Mouse (Mus musculus) splenic B cell, adult 2 months (primary cell): ENCODE results near the gene Lrrc4.

Experiments used
- DNase-seq: peaks from one replicate; pipeline ENCODE4 v3.0.0-alpha.2; 2011; ENCODE audit warnings: low read depth, low spot score
- H3K27me3 ChIP-seq: 2 replicates; pipeline ENCODE4 v1.6.1; 2012; ENCODE audit warnings: mild to moderate bottlenecking, low read length, moderate library complexity, mixed read lengths; ENCODE audit not compliant: control insufficient read depth, poor library complexity, insufficient read depth, severe bottlenecking
- H3K36me3 ChIP-seq: 2 replicates; pipeline ENCODE4 v1.6.1; 2012; ENCODE audit warnings: mild to moderate bottlenecking, low read length, moderate library complexity, mixed read lengths; ENCODE audit not compliant: control insufficient read depth, poor library complexity, insufficient read depth, severe bottlenecking

The Lrrc4 gene

GRCm38 (mm10) chr6:28847616-28848015 lies 16.1 kb upstream of the Lrrc4 start:
- DNase-seq: no peak
- no peaks in the 10 kb centered on the region for H3K27me3 ChIP-seq
- no peaks in the 10 kb centered on the region for H3K36me3 ChIP-seq

- Histone ChIP-seq H3K36me3 (no peaks in the 10 kb centered on the region), H3K27me3 (no peaks in the 10 kb centered on the region)
- DNase-seq: no peak
Observed at GRCm38 (mm10) chr6:28845610-28846009, 14.1 kb upstream of the Lrrc4 start.

GRCm38 (mm10) chr6:28842375-28843276 lies 11.1 kb upstream of the Lrrc4 start:
- DNase-seq: no peak
- Histone ChIP-seq H3K27me3 (no peaks in the 10 kb centered on the region), H3K36me3 (no peaks in the 10 kb centered on the region)

GRCm38 (mm10) chr6:28841569-28841968 lies 10.0 kb upstream of the Lrrc4 start:
- Histone ChIP-seq H3K36me3 (no peaks in the 10 kb centered on the region), H3K27me3 (no peaks in the 10 kb centered on the region)
- DNase-seq: no peak

- no peaks in the 10 kb centered on the region; the same call in 1 of the 2 replicates for H3K27me3 ChIP-seq
- no peak for DNase-seq
- H3K36me3 ChIP-seq: no peaks in the 10 kb centered on the region
Observed at GRCm38 (mm10) chr6:28836600-28836999, 5.1 kb upstream of the Lrrc4 start.

- H3K36me3 ChIP-seq: no peaks in the 10 kb centered on the region
- H3K27me3 ChIP-seq: no peaks in the 10 kb centered on the region; the same call in 1 of the 2 replicates
- no peak for DNase-seq
Observed at GRCm38 (mm10) chr6:28834046-28834445, 2.5 kb upstream of the Lrrc4 start.

GRCm38 (mm10) chr6:28833380-28833822 lies 1.9 kb upstream of the Lrrc4 start:
- DNase-seq: peak; percentile 4
- H3K27me3 ChIP-seq: no peaks in the 10 kb centered on the region; the same call in 1 of the 2 replicates

GRCm38 (mm10) chr6:28832751-28833291 lies 1.3 kb upstream of the Lrrc4 start:
- H3K27me3 ChIP-seq: no peaks in the 10 kb centered on the region; the same call in 1 of the 2 replicates
- DNase-seq: peak; percentile 16
- H3K36me3 ChIP-seq: no peaks in the 10 kb centered on the region

More at GRCm38 (mm10) chr6:28833380-28833822, 1.9 kb upstream of the Lrrc4 start:
- H3K36me3 ChIP-seq: no peaks in the 10 kb centered on the region

GRCm38 (mm10) chr6:28831854-28832750 lies 555 bp upstream of the Lrrc4 start:
- Histone ChIP-seq H3K27me3 (no peaks in the 10 kb centered on the region; the same call in 1 of the 2 replicates), H3K36me3 (no peaks in the 10 kb centered on the region)
- peak; percentile 6 for DNase-seq

- no peak for DNase-seq
- no peaks in the 10 kb centered on the region for H3K36me3 ChIP-seq
- H3K27me3 ChIP-seq: no peaks in the 10 kb centered on the region; the same call in 1 of the 2 replicates
Observed at GRCm38 (mm10) chr6:28830306-28830705, 1.2 kb downstream of the Lrrc4 start.

- DNase-seq: no peak
- no peaks in the 10 kb centered on the region; the same call in 1 of the 2 replicates for H3K27me3 ChIP-seq
- no peaks in the 10 kb centered on the region for H3K36me3 ChIP-seq
Observed at GRCm38 (mm10) chr6:28828593-28828992, 3.0 kb downstream of the Lrrc4 start.

GRCm38 (mm10) chr6:28827565-28827964 lies 4.0 kb downstream of the Lrrc4 start:
- no peak for DNase-seq
- H3K36me3 ChIP-seq: no peaks in the 10 kb centered on the region
- no peaks in the 10 kb centered on the region for H3K27me3 ChIP-seq

- Histone ChIP-seq H3K27me3 (no peaks in the 10 kb centered on the region), H3K36me3 (no peaks in the 10 kb centered on the region)
- no peak for DNase-seq
Observed at GRCm38 (mm10) chr6:28826689-28827389, 4.7 kb downstream of the Lrrc4 start.

- H3K27me3 ChIP-seq: no peaks in the 10 kb centered on the region
- no peak for DNase-seq
- H3K36me3 ChIP-seq: no peaks in the 10 kb centered on the region
Observed at GRCm38 (mm10) chr6:28825894-28826293, 5.7 kb downstream of the Lrrc4 start.
